Mouse (Mus musculus) liver, postnatal 0 days (tissue): Measurements from ENCODE around the gene Ptpra.
"Not testable (repeated sequence)": the region's sequence is repeated elsewhere in the genome, so short reads cannot be mapped to it uniquely, and the experiment has no call there.

Experiments
- CTCF ChIP-seq: sonication (generic); IDR thresholded peaks from 2 replicates; pipeline ENCODE4 v1.5.1; 2016; ENCODE audit warnings: antibody characterized with exemption, low read depth
- EP300 ChIP-seq: IDR thresholded peaks from 2 replicates; pipeline ENCODE4 v1.6.1; 2016; ENCODE audit warnings: antibody characterized with exemption, low read depth, mild to moderate bottlenecking

DNA sequence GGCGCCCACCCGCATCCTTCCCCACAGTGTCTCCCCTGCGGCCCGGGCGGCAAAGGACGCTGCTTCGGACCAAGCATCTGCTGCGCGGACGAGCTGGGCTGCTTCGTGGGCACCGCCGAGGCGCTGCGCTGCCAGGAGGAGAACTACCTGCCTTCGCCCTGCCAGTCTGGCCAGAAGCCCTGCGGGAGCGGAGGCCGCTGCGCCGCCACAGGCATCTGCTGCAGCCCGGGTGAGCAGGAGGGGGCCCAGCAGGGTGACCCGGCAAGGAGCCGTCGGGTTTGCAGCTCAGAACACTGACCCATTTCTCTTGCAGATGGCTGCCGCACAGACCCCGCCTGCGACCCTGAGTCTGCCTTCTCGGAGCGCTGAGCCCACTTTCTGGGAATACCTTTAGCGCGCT, 126.5 kb downstream of the Ptpra start:
- TF ChIP-seq CTCF, EP300: not testable (repeated sequence)
